Mouse (Mus musculus): ENCODE measurements at regions not wholly inside any gene's neighbourhood (a gene's known extent, or its start where the extent isn't known, plus 50 kb on each side); places are given as distances from the start of the nearest gene placed in this dataset.

DNA sequence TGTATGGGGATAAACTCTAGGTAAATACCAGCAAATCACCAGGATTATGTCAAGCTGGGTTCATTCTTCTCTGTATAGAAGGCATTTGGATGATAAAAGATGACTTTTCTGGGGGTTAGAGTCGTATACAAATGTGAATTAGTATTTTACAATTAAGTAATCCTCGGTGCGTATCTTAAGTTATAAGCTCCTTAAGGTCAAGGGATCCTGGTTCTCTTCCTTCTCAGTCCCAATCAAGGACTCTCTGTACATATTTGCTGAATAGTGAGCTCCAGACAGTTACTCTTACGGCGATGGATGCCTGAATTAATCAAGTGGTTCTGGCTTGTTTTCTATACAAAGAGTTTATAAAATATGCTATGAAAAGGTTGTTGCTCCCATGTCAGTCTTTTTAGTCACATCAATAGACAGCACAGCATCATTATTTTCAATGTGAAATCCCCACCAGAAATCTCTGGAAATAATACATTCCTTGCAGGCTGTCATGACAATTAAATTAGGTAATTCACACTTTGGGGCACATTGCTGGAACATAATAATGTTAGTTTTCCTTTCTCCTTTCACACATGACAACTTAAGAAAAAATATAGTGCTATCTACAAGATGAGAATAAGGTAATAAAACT is 64.0 kb upstream of the Cwc22 start:
- DNase-seq = no peak

DNA sequence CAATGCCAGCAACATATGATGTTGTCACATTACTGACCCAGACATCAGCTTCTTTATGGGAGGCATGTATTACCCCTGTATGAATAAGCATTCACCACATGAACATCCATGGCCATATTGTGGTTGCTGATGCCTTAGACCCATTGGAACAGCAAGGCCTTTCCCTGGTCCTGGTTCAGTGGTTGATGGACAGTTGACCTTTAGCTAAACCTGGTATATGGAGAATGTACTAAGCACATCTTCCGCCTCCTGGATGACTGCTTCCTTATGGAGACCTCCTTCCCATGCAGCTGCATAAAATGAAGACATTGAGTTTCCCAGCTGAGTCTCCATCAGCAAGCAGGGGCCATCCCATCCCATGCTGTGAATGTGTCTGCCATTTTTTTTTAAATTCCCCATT is 61.9 kb upstream of the Cwc22 start:
- DNase-seq = no peak

DNA sequence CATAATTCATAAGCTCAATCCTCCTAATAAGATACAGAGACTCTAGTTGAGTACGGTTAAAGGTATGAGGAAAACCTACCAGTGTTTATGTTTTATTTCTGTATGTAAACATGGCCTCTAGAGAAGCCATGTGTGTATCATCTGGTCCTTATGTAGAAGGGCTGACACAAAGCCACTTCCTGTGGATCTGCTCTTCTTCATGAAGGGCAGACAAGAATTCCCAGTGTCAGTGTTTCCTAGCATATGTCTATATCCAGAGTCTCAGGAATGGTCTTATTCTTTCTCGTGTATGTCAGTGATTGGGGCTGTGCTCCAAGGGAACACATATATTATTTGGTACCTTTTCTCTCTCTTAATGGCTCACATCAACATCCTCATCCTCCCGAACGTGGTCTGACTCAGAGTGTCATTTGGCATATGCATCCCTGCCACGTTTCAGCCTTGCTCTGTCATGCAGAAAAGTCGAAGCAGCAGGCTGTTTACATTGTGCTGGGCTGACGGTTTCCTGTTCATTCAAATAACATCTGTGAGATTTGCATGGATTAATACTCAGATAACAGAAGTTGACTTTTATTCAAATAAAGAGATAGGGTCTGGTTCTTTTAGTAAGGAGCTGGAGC is 59.3 kb upstream of the Cwc22 start:
- no peak for DNase-seq

DNA sequence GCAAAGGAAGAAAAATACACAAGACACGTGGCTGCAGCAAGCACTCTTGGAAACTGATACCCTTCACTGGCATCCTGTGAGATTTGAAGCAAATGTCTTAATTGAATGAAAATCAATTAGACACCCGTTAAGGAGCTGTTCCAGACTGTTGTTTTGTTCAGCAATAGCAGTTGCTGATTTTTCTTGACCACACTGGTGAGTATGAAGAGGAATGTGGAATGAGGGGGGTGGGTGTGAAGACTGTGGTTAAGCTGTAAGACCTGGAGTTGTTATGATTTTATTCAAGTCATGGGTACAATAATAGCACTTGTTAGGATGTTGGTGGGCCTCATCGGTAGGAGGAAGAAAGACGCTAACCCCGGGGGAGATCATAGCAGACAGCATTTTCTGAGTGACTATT is 58.3 kb upstream of the Cwc22 start:
- no peak for DNase-seq
